Mouse (Mus musculus) testis, adult 2 months (tissue): ENCODE data around the gene C77080.

Source experiments
- CTCF ChIP-seq: fragments of 200-500 bp; IDR thresholded peaks from 2 replicates; pipeline ENCODE4 v1.5.1; 2012; ENCODE audit warnings: low read depth, mild to moderate bottlenecking, inconsistent platforms, low read length, moderate library complexity; ENCODE audit not compliant: control insufficient read depth, insufficient read depth, insufficient replicate concordance
- POLR2A ChIP-seq: fragments of 200-500 bp; IDR thresholded peaks from 2 replicates; pipeline ENCODE4 v1.6.1; 2012; ENCODE audit warnings: low read depth, mild to moderate bottlenecking, inconsistent platforms, low read length, moderate library complexity; ENCODE audit not compliant: control insufficient read depth

- TF ChIP-seq CTCF (no peak), POLR2A (no peak)
These were observed 11.0 kb upstream of the C77080 start for GRCm38 (mm10) chr4:129271991-129272755.
